Mouse (Mus musculus): ENCODE results near the gene Hoxa7.

GRCm38 (mm10) chr6:52211961-52212360 lies 9.7 kb downstream of the Hoxa7 start:
- no peak for TF ChIP-seq POLR2AphosphoS5 (IDR thresholded peaks at IDR 0.05; ENCODE audit: borderline replicate concordance, low read depth, low read length)
- no peak for TF ChIP-seq CTCF (IDR thresholded peaks at IDR 0.05 in 2 of 3, conservative IDR thresholded peaks at IDR 0.05 in 1 of 3; ENCODE audit: control insufficient read depth in 1 of 3, insufficient read depth in 1 of 3, low read depth in 2 of 3, low read length in 3 of 3, poor library complexity in 1 of 3, severe bottlenecking in 1 of 3)
- no peak for TF ChIP-seq POLR2A (IDR thresholded peaks at IDR 0.05; ENCODE audit: control insufficient read depth in 1 of 2, insufficient read depth in 1 of 2, low read depth in 1 of 2, low read length in 2 of 2, poor library complexity in 1 of 2)
- TF ChIP-seq GABPA (IDR thresholded peaks at IDR 0.05; ENCODE audit: low read depth, low read length): no peak
